Mouse (Mus musculus) ovary, postnatal 36 days (tissue): ENCODE measurements around the gene Add3.
A peak's percentile ranks its signal among the peaks of the same experiment; 100 is the strongest.

ENCODE experiments used
- DNase-seq: peaks from one replicate; pipeline ENCODE4 v3.0.0; 2022; ENCODE audit warnings: low spot score, mixed read lengths

Add3 gene

DNA sequence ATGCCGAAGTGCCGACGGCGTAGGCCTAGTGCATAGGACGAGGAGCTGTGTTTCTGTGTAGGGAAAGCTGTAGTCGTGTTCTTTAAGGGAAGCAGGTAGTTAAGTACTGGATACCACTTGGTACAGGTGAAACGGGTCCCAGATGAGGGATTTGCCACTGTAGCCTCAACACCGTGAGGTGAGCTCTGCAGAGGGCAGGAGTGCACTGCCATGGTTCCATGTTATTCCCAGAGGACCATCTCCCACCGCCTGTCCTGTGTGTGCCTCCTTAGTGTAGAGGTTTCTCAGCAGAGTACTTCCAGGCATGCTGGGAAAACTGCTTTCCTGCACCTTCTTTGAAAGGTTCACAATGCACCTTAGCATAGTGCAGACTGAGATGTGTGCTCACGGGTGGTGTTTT lies 26.1 kb downstream of the Add3 start:
- DNase-seq, result no peak

DNA sequence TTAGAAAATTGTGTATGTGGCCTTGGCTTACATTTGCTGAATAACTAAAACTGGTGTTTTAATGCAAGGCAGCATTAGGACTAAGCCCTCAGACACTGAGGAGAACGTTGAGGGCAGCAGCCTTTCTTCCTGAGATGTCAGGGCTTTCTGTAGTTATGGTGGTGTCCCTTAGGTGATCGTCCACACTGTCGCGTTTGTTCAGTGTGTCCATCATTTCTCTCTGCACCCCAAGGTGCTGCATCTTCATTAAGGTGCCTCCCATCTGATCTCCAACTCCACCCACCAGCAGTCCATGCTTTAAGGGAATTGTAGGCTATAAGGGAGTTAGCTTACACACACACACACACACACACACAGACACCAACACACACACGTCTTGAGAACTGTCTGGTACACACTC lies 28.3 kb downstream of the Add3 start:
- DNase-seq, result no peak

DNA sequence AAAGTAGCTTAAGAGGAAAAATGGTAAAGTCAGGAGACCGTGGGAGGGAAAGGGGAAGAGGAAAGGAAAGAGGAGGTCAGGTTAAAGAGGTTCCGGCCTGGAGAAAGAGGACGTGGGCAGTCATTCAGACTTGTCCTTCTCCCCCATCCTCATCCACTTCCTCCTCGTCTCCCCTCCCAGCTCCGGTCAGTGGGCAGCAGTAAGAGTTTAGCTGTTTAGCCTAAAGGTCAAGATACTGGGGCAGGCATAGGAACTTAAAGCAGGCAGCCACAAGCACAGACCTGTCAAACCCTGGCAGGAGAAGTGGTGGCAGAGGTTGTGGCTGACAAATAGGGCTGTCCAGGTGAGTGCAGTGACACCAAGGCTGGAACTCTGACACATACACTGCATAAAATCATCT lies 30.4 kb downstream of the Add3 start:
- no peak for DNase-seq

DNA sequence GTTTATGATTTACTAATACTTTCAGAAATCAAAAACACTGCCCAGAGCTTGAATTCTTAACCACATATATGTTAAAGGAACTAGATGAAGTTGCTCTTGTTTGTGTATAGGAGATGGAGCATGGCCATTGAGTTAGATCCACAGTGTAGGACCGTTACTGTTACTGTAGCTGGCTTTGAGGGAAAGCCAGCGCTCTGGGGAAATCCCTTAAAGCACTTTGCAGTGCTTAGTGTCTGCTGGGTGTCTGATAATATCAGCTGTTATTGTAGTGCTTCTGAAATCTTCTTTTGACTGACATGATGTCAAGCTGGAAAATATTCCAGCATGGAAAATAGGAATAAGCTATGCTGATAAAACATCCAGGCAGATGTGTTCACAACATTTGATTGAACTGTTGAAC lies 33.8 kb downstream of the Add3 start:
- no peak for DNase-seq

DNA sequence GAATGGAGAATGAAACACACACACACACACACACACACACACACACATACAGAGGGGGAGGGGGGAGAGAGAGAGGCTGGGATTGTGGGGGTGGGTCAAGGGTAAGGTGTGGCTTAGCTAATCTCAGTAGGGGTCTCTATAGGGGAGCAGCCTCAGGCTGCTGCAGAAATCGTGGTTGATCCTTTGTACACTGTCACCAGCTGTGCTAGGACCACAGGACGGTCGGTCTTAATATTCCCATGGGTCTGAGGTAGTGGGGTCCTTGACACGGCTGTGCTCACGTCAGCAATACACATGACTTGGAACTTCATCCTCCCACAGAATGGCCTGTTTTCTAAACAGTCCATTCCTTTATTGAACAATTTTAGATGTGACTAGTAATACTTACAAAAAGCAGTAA lies 35.3 kb downstream of the Add3 start:
- DNase-seq, result no peak

DNA sequence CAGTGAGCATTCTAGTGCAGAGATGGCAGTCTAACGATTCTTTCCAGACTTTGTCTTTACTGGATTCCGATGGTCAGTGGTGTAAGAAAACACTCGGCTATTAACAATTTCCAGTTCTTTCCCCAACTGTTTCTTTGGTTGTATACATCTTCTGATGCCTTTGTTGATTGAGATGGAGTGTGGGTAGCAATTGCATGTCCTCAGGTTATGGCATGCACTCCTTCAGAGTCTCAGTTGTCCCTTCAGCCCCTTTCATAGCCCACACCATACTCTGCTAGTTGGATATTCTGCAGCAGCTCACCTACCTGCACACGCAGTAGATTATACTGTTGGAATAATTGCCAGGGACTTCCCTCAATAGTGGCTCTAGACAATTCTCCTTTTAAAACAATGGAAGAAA lies 36.3 kb downstream of the Add3 start:
- no peak for DNase-seq

DNA sequence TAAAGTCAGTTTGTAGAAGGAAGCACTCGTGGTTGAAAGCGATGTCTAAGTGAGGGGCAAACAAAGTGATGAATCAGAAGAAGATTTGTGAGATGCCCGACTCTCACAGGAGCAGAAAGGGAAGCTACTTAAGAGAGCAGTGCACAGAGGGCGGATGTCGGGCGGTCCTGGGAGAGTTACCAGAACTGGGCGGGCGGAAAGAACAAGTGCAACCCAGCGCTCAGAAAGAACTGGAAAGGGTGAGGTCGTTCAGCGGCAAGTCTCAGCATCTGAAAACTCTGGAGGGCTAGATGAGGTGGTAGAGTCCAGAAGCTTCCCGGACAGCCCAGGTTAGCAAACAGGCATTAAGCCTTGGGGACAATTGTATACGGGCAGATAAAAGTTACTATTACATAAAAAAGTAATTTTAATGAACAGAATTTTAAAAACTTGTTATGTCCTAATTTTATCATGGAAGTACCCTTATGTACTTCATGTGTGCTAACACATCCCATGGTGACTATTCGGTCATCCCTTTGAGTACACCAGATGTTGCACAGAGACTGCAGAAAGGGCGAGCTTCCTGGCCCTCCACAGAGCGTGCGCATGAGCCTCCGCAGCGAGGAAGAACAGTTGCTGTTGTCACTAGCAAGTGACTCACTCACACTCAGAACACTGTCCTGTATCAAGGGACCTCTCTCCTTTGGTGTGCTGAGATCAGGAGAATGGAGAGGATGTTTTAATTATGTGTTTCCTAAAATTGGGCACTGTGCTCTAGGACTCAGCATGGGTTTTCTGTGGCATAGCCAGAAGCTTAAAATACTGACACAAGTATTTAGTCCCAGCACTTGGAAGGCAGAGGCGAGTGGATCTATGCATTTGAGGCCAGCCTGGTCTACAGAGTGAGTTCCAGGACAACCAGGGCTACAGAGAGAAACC lies 38.6 kb downstream of the Add3 start:
- DNase-seq, result no peak

DNA sequence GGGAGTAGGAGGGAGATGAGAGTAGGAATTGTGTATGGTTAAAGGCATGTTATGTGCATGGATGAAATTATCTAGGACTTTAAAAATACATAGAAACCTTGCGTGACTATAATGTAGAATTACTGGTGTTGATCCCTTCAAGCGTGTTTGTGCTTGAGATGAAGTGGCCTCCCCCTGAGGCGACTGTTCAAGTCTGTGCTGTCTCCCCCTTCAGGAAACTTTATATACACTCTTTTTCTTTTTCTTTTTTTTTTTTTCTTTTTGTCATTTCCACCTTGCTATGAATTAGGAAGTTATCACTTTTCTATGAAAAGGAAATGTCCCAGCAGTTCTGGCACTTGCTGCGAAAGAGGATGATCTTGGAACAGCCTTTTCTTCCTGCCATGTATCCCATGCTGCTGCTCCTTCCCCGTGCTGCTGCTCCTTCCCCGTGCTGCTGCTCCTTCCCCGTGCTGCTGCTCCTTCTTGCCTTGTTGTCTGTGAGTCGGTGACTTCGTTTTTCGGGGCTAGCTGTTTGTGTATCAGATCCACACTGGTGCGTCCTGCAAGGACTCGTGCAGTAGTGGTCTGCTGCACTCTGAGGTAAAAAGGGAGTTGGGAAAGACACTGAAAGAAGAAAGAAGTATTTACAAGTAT lies 40.0 kb downstream of the Add3 start:
- no peak for DNase-seq

DNA sequence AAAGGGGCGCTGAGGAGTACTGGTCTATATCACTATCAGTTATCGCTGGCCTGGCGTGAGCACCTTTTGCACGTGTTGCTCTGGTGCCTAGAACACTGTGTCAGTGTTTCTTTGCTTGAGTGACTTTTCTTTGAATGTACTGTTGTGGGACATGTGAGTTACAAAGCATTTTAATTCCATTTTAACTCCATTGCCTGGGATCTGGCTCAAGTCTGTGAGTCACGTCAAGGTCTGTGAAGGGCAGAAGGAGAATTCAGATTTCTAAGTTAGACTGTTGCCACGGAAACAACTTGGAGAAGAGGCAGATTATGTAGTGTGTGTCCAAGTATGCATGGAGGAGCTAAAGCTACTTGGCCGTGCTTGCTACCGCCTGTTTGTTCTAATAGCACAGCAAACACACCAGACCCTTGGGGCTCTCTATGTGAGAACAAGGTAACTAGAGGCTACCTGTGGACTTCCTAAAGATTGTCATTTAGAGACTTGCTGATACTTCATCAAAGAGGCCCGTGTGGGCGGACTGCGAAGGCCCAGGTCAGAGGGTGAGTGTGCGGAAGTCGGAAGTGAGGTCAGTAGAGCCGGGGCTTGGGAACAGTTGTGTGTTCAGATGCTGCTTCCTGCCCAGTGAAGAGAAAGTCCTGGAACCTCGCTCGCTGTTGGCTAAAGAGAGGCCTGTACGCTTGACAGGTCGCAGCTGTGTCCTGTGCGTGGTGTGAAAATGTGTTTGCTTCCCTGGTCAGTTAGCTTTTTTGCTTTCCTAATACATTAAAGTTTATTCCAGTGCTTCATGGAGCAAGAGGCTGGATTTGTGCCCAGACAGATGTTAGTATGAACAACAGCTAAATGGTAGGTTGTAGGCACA lies 41.0 kb downstream of the Add3 start:
- peak; percentile 32 for DNase-seq

DNA sequence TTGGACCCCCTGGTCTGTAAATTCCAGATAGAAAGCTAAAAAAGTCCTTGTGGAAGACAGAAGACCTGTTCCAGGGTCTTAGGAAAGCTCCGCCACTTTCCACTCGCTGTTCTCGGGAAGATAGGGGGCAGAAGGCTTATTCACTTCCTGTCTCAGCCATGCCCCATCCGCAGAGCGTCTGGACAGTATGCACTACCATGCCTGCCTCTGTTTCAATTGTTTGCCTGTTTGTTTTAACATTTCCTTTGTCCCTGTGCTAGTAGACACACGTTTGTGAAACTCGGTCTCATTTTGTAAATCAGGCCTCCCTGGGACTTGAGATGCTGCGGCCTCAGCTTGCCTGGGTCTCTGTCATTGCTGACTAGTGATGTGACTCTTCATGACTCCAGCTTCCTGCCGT lies 43.4 kb downstream of the Add3 start:
- DNase-seq, result no peak

DNA sequence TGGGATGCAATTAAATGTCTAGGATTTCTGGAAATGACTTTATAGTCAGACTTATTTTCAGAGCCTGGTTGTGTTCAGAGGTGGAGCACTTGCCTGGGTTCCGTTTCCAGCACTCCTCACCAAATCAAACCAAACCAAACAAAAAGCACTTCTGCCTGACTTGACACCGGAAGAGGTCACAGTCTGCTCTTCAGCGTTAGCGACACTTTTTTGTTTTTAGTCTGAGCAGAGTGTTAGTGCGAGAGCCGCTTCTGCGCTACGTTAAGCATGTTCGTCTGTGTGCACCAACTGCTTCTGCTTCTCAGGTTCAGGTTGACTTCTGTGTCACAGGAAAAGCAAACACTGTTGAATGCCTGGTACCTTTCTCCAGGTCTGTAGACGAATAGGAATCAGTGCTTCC lies 44.0 kb downstream of the Add3 start:
- no peak for DNase-seq

DNA sequence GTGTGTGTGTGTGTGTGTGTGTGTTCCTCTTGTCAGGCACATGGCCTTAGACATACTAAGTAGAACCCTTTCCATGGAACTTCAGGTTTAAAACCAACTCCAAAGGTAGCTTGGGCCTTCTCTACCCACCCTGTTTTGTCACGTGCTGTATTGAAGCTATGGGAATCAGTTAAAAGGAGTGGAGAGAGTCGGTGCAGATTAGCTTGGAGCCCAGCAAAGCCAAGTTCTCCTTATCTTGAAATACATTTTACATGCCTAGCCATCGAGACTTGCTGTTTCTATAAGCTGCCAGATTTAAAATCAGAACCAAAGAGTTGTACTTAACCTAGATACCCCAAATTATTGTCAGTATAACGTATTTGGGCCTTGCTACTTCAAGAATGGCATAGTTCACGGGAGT lies 44.7 kb downstream of the Add3 start:
- DNase-seq, result no peak

DNA sequence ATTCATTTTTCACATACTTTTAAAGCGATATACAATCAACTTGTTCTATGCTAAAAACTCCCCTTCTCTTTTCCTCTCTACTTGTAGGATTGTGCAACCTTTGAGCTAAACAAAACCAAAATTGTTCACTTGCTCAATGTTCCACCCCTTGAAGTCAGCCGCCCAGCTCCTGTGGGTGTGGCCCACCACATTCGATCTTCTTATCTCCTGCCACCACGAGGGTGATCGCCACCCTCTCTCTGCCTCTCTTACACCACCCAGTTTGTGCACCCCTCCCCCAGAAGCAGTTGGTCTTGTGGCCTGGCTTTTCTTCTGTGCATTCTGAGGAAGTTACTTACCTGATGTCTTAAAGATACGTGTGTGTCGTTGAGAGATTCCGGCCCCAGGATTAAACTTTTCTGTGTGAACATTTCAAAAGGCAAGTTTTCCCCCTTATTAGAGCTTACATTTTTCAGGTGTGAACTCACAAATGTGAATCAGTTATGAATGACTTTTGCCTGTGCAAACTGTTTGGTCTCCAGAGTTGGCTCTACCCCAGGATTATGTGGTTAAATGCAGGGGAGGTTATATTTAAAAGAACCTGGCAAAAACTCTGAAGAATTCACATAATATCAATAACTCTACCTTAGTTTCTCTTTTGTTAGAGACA lies 45.4 kb downstream of the Add3 start:
- no peak for DNase-seq

DNA sequence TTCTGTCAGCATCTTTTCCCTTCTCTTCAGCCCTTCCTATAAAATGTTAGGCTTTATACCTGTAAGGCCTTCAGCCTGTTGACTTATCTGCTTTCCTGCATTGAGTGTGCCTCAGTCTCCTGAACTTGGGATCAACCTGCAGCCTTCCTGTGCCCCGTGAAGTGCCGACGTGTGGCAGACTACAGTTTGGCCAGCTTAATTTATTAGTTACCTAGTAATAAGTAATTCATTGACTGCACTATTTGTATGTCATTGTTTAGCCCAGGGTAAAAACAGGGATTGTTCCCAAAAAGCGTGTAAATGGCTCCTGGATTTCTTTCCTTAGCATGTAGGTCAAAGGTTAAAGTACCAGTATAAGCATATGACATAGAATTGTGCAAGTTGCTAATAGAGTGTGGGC lies 46.2 kb downstream of the Add3 start:
- DNase-seq, result no peak

DNA sequence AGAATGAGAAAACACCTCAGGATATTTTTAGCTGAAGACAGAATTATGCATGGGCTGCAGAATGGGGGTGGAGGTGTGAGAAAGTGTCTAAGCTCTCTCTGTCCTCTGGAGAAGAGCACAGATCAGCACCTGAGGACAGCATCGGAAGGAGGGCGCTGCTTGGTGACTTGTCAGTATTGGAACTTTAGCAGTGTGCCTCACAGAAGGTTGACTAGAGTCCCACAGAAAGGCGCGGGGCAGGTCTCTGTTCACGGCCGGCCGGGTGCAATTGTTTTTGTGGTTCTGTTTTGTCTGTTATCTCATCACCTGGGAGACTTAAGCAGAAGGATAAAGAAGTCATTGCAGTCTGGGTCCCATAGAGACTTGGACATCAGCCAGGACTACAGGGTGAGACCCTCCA lies 47.3 kb downstream of the Add3 start:
- DNase-seq, result no peak

DNA sequence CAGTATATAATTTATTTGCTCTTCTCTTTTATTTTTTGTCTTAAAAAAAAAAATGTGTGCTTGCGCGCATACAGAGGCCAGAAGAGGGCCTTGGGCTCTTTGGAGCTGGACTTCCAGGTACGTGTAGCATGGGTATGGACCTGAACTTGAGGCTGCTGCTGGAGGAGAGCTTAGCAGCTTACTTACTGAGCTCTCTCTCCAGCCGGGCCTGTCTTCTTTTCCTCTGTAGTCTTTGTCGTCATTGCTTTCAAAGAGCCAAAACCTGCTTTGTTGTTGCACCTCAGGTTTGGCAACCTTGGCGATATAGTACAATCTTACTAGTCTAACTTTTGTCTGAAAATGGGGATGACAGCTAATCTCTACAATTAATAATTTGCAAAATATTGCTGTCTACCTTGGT lies 47.9 kb downstream of the Add3 start:
- no peak for DNase-seq

DNA sequence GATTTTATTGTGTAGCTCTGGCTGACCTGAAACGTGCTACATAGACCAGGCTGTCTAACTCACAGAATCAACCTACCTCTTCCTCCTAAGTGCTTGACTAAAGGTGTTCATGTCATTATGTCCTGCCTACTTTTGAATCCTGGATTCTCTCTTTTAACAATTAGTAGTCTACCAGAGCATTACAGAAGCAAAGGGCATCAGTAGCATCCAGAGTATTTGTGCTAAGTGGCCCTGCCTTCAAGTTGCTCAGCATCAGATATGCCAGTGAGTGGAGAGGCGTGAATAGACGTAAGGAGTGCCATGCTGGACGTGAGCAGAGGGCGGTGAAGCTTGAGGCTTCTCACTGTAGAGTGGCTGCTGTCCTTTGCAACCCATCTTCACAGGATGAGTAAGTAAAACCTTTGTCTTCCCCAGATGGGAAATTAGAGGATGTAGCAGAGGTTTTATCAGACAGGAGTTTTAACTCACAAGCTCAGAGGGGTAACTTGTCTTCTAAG lies 48.5 kb downstream of the Add3 start:
- no peak for DNase-seq

DNA sequence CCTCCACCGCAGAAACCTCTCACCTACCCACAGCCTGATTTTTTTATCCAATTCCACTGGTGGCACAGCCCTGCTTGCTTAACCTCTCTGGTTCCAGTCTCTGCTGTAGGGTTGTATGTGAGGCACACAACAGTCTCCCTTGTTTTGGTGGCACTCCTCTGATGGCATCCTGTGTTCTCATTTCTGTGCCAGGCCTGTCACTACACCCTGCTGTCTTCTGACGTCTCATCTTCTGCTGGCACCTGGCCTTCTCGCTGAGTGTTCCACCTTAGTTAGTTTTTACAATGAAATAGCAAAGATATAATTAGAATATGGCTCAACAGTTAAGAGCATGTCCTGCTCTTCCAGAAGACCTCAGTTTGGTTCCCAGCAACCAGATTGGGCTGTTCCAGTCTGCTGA lies 49.5 kb downstream of the Add3 start:
- DNase-seq, result no peak

DNA sequence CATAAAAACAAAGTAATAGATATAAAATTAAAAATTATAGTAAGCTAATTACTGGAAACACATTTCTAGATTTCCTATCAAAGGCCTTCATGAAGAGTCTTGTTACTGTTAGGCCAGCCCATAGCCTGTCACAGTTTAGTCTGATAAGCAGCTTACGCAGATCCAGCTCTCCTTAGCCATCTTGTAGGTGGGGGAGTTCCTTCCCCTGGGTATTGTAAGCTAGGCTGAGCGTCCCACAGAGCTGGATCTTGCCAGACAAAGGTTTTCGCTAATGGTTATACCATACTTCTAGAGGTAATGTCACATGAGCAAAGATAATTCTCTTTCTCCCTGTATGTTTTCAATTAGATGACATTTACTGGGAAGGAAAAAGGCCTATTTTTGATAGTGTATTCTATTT lies 50.0 kb downstream of the Add3 start:
- DNase-seq, result no peak

DNA sequence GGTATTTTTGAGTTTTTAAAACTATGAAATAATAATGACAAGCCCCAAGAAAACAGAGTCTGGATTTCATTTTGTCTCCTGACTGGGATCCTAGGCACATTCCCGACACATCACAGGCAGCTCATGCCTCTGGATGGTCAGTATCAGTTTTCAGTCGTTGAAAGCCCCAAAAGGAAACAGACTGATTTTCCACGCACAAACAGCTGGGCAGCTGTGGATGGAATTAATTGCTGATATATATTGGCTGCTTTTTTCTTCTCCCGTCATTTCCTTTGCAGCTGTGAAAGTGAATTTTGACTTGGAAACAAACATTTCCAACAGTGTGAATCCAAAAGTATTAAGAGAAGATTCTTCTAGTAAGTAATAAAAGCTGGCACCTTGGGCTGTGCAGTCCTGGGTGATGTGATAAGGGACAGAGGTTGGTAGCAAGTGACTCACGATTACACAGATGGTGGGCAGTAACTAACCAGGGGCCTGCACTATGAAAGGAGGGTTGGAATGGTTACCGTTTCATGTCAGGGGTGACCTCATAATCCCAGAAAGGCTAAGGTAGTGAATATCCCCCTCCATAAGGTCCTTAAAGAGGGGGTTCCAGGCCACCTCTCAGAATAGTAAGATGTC lies 51.7 kb downstream of the Add3 start:
- DNase-seq, result no peak

DNA sequence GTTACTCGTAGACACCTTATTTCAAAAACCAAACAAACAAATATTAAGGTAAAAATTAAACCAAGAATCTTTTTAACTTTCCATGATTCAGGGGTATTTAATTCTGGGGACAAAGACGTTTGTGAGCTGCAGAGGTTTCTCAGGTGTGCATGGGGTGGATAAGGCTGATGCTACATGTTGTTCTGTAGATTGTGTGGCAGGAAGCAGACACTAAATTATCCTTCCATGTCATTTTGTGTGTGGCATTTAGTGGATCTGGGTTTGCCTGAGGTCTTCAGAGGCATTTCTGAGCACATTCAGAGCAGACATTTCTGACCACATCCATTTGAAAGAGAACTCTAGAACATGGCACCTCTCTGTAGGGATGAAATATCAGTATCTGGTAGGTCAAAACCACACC lies 52.9 kb downstream of the Add3 start:
- DNase-seq, result no peak
